Mouse (Mus musculus) neural tube, embryonic 12.5 days (tissue): Measurements from ENCODE around the gene Igsf8. TPM values are rescaled to one million over a fixed set of nuclear protein-coding genes. Genes with fewer than 3 reads are reported as not detected.
A peak's percentile ranks its signal among the peaks of the same experiment; 100 is the strongest.
"Not testable (repeated sequence)": the region's sequence is repeated elsewhere in the genome, so short reads cannot be mapped to it uniquely, and the experiment has no call there.

ENCODE experiments used
- ATAC-seq: fragments of 200-750 bp; cut with Nextera tagmentation; 2 replicates; pipeline ENCODE4 v1.8.0; 2017; ENCODE audit warnings: low read depth, mild to moderate bottlenecking, moderate TSS enrichment, moderate library complexity; ENCODE audit not compliant: low FRiP score
- H3K27ac ChIP-seq: fragments of 300-500 bp; sonication (generic); 2 replicates; pipeline ENCODE4 v1.5.1; 2016
- H3K27me3 ChIP-seq: fragments of 300-500 bp; sonication (generic); replicated peaks from 2 replicates; pipeline ENCODE4 v1.6.1; 2016; ENCODE audit warnings: mild to moderate bottlenecking
- H3K36me3 ChIP-seq: fragments of 300-500 bp; sonication (generic); 2 replicates; pipeline ENCODE4 v1.6.1; 2016; ENCODE audit warnings: mild to moderate bottlenecking
- H3K4me1 ChIP-seq: fragments of 300-500 bp; sonication (generic); 2 replicates; pipeline ENCODE4 v1.6.1; 2016
- H3K4me2 ChIP-seq: fragments of 300-500 bp; sonication (generic); replicated peaks from 2 replicates; pipeline ENCODE4 v1.6.1; 2016; ENCODE audit warnings: mild to moderate bottlenecking
- H3K4me3 ChIP-seq: fragments of 300-500 bp; sonication (generic); 2 replicates; pipeline ENCODE4 v1.5.1; 2016
- H3K9ac ChIP-seq: fragments of 300-500 bp; sonication (generic); 2 replicates; pipeline ENCODE4 v1.6.1; 2016; ENCODE audit warnings: mild to moderate bottlenecking
- H3K9me3 ChIP-seq: fragments of 300-500 bp; sonication (generic); 2 replicates; pipeline ENCODE4 v1.6.1; 2016; ENCODE audit warnings: mild to moderate bottlenecking
- WGBS: fragments of 180-500 bp; shearing (Covaris S2); methylation state at CpG from one replicate; pipeline ENCODE4 v1.1.7; 2016; 5-methylcytosine and 5-hydroxymethylcytosine counted together
- polyA plus RNA-seq: library from polyadenylated mRNA; unstranded; fragments of >200 nt; fragmentation: Nextera tagmentation; extraction: Ambion mirVana; gene quantifications from 2 replicates; pipeline ENCODE4 v1.2.1, GENCODE M21; 2016

Gene Igsf8
- polyA plus RNA-seq, 1 experiment from 2014 or later: 165 TPM

DNA sequence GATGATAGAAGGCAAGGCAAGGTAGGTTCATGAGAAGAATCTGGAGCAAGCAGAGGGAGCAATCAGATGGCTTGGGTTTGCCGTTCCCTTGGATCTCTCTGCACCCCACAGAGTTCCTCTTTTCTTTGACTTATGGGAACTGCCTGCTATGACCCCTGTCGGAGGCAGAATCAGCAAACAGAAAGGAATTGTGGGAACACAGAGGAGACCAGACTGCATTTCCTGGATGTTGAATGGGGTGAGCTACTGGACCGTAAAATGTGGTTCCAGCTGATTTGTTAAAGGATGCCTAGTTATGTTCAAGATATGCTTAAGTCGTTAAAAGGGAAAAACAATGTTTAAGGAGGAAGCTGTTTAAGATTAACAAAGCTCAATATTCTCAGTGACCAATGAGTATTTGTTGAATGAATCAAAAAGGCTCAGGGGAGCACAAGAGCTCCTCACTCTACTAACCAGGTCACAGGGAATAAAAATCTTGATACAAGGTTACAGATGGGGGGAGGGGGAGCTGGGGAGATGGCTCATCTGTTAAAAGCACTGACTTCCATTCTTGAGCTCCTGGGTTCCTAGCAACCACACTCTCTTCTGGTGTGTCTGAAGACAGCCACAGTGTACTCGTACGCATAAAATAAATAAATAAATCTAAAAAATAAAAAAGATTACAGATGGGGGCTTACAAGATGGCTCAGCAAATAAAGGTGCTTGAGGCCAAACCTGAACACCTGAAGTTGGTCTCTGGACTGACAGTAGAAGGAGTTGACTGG lies 20.3 kb upstream of the Igsf8 start:
- H3K36me3 ChIP-seq: no peaks in the 10 kb centered on the region
- no peaks in the 10 kb centered on the region for H3K27me3 ChIP-seq
- H3K4me3 ChIP-seq: no peak overlapping the region
- H3K27ac ChIP-seq: no peak overlapping the region
- H3K4me2 ChIP-seq: no peak overlapping the region
- H3K4me1 ChIP-seq: peaks cover 6% of the 10 kb centered on the region; the same call in 1 of the 2 replicates
- no peaks in the 10 kb centered on the region for H3K9me3 ChIP-seq
- no peak overlapping the region for H3K9ac ChIP-seq
- ATAC-seq: peak; percentile 42
- 24% methylated on average over 6 of the region's 6 CpGs for WGBS

DNA sequence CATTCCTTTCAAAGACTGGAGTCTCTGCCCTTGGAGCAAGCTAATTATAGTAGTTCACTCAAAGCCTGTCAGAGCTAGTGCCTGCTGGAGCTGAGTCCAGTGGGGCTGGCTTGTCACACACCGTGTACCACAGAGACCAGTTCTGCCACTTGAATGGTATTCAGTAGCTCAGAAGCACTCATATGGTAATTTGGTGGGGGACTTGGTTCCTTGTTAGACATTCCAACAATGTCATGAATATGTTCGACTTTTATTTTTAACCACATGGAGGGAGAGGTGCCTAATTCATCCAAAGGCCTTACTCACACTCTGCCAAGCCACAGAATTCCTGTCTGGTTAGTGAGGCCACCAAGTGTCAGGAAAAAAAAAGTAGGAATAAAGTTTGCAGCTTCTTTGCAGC lies 19.0 kb upstream of the Igsf8 start:
- H3K27ac ChIP-seq: no peak overlapping the region

GRCm38 (mm10) chr1:172243547-172244205 lies 17.8 kb upstream of the Igsf8 start:
- 30% methylated on average over 16 of the region's 16 CpGs for WGBS
- no peak for ATAC-seq
- H3K4me2 ChIP-seq: peak overlapping the region; percentile 30

More for the DNA sequence above, 19.0 kb upstream of the Igsf8 start:
- 0 out of 2 replicates have a peak, but pooled peaks have one; percentile 39 for ATAC-seq
- Histone ChIP-seq H3K4me3 (no peak overlapping the region), H3K4me2 (no peak overlapping the region), H3K36me3 (no peaks in the 10 kb centered on the region), H3K9me3 (no peaks in the 10 kb centered on the region), H3K4me1 (peaks cover 6% of the 10 kb centered on the region; the same call in 1 of the 2 replicates), H3K9ac (no peak overlapping the region), H3K27me3 (no peaks in the 10 kb centered on the region)
- 36% methylated on average over 2 of the region's 2 CpGs for WGBS

DNA sequence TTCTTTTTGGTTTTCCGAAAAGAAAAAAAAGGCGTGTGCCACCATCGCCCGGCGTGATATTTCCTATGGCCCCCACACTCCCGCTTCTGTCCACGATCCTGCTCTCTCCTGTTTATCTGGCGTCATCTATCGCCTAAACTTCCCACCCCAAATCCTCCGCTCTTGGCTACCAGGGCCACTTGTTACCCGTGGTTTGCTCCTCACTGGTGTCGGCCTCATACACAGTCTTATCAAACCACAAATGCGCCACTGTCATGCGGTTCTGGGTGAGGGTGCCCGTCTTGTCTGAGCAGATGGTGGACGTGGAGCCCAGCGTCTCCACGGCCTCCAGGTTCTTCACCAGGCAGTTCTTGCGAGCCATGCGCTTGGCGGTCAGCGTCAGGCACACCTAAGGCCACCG lies 16.8 kb upstream of the Igsf8 start:
- not testable (repeated sequence) for H3K9me3 ChIP-seq, H3K9ac ChIP-seq, ATAC-seq, H3K27me3 ChIP-seq, H3K36me3 ChIP-seq, H3K4me3 ChIP-seq, H3K4me1 ChIP-seq, H3K27ac ChIP-seq
- 51% methylated on average over 23 of the region's 23 CpGs for WGBS
- H3K4me2 ChIP-seq: peak overlapping the region; percentile 30; the same call in 1 of the 2 replicates

More at GRCm38 (mm10) chr1:172243547-172244205, 17.8 kb upstream of the Igsf8 start:
- Histone ChIP-seq H3K4me3 (no peak overlapping the region), H3K27ac (no peak overlapping the region), H3K4me1 (peaks cover 6% of the 10 kb centered on the region; the same call in 1 of the 2 replicates), H3K9ac (no peak overlapping the region), H3K9me3 (no peaks in the 10 kb centered on the region), H3K27me3 (no peaks in the 10 kb centered on the region), H3K36me3 (no peaks in the 10 kb centered on the region)

GRCm38 (mm10) chr1:172247216-172247615 lies 14.2 kb upstream of the Igsf8 start:
- H3K4me3 ChIP-seq: no peak overlapping the region
- no peak overlapping the region for H3K9ac ChIP-seq
- no peaks in the 10 kb centered on the region for H3K9me3 ChIP-seq
- no peak overlapping the region for H3K4me2 ChIP-seq
- no peak overlapping the region for H3K27ac ChIP-seq
- H3K36me3 ChIP-seq: no peaks in the 10 kb centered on the region
- WGBS: 73% methylated on average over 4 of the region's 4 CpGs
- H3K4me1 ChIP-seq: no peaks in the 10 kb centered on the region; the same call in 1 of the 2 replicates
- H3K27me3 ChIP-seq: no peaks in the 10 kb centered on the region
- no peak for ATAC-seq

GRCm38 (mm10) chr1:172247679-172248078 lies 13.8 kb upstream of the Igsf8 start:
- 46% methylated on average over 2 of the region's 2 CpGs for WGBS

GRCm38 (mm10) chr1:172258314-172258713 lies 3.1 kb upstream of the Igsf8 start, which contains the start of gene Atp1a4:
TSS of gene Atp1a4 (minus strand) at chr1:172258414.
- Histone ChIP-seq H3K27me3 (no peaks in the 10 kb centered on the region), H3K4me3 (no peak within 1 kb of the TSS), H3K9me3 (no peaks in the 10 kb centered on the region), H3K4me2 (no peak within 1 kb of the TSS), H3K27ac (no peak within 1 kb of the TSS), H3K9ac (no peak within 1 kb of the TSS), H3K4me1 (peaks cover 12% of the 10 kb centered on the region; the same call in 1 of the 2 replicates), H3K36me3 (no peaks in the 10 kb centered on the region)
- no peak for ATAC-seq
- 91% methylated on average over 6 of the region's 6 CpGs for WGBS

More at GRCm38 (mm10) chr1:172247679-172248078, 13.8 kb upstream of the Igsf8 start:
- ATAC-seq: peak; percentile 48; the same call in 1 of the 2 replicates
- Histone ChIP-seq H3K9me3 (no peaks in the 10 kb centered on the region), H3K36me3 (no peaks in the 10 kb centered on the region), H3K27me3 (no peaks in the 10 kb centered on the region), H3K9ac (no peak overlapping the region), H3K4me1 (no peaks in the 10 kb centered on the region; the same call in 1 of the 2 replicates), H3K27ac (no peak overlapping the region), H3K4me2 (no peak overlapping the region), H3K4me3 (no peak overlapping the region)

- WGBS: 71% methylated on average over 3 of the region's 3 CpGs
- 0 out of 2 replicates have a peak, but pooled peaks have one; percentile 33 for ATAC-seq
- no peak overlapping the region for H3K27ac ChIP-seq
- H3K9me3 ChIP-seq: no peaks in the 10 kb centered on the region
- peaks cover 9% of the 10 kb centered on the region for H3K4me1 ChIP-seq
- no peak overlapping the region for H3K4me3 ChIP-seq
- H3K9ac ChIP-seq: no peak overlapping the region
- no peaks in the 10 kb centered on the region for H3K36me3 ChIP-seq
- no peaks in the 10 kb centered on the region for H3K27me3 ChIP-seq
- peak overlapping the region; percentile 5; the same call in 1 of the 2 replicates for H3K4me2 ChIP-seq
Measured at GRCm38 (mm10) chr1:172271208-172271607, 9.8 kb downstream of the Igsf8 start.

GRCm38 (mm10) chr1:172271765-172272164 lies 10.3 kb downstream of the Igsf8 start:
- Histone ChIP-seq H3K4me1 (peaks cover 9% of the 10 kb centered on the region), H3K9ac (no peak overlapping the region), H3K9me3 (no peaks in the 10 kb centered on the region), H3K4me2 (peak overlapping the region; percentile 5; the same call in 1 of the 2 replicates), H3K27me3 (no peaks in the 10 kb centered on the region), H3K36me3 (no peaks in the 10 kb centered on the region), H3K4me3 (no peak overlapping the region), H3K27ac (no peak overlapping the region)
- 42% methylated on average over 10 of the region's 10 CpGs for WGBS
- peak; percentile 78 for ATAC-seq

- Histone ChIP-seq H3K27ac (no peak overlapping the region), H3K4me3 (no peak overlapping the region), H3K9me3 (no peaks in the 10 kb centered on the region), H3K9ac (no peak overlapping the region), H3K36me3 (no peaks in the 10 kb centered on the region), H3K27me3 (no peaks in the 10 kb centered on the region), H3K4me1 (peaks cover 9% of the 10 kb centered on the region), H3K4me2 (no peak overlapping the region)
- 91% methylated on average over 6 of the region's 6 CpGs for WGBS
- ATAC-seq: no peak
Measured at GRCm38 (mm10) chr1:172273386-172273785, 11.9 kb downstream of the Igsf8 start.

DNA sequence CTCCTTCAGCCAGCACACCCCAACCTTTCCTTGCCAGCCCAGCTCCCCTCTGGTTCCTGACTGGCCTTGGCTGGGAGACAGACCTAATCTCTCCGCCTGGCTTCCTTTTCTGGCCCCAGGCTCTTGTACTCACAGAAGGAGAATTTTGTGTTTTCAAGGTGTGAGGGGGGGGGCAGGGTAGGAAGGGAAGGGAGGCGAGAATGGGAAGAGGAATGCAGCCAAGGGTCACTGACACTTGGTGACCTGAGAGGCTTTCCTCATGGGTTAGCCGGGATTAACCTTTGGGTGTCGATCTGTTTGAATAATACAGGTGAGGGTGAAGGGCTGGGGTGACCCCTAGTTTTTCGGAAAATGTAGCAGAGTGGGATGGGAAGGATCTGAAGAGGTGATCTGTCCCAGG lies 12.7 kb downstream of the Igsf8 start:
- H3K27ac ChIP-seq: no peak overlapping the region
- no peak overlapping the region for H3K4me3 ChIP-seq
- H3K4me1 ChIP-seq: peaks cover 9% of the 10 kb centered on the region
- H3K27me3 ChIP-seq: no peaks in the 10 kb centered on the region
- 75% methylated on average over 5 of the region's 5 CpGs for WGBS
- no peak overlapping the region for H3K9ac ChIP-seq
- no peak overlapping the region for H3K4me2 ChIP-seq
- no peak for ATAC-seq
- H3K36me3 ChIP-seq: no peaks in the 10 kb centered on the region
- no peaks in the 10 kb centered on the region for H3K9me3 ChIP-seq

DNA sequence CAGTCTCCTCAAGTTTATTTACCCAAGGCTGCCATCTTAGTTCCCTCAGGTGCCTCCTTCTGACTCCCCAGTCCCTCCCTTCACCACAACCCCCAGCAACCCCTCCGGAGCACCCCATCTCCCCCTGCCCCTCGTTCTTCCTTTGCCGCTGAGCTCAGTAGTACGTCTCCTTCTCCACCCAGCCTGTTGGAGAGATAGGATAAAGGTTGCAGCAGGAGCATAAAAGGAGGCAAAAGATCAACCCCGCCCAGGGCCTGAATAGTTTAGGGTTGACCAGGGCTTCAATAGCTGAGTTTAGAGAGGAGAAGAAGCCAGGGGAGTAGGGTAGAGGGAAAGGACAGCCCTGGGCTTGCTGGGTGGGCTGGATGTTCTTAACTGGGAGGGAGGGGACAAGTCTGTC lies 13.1 kb downstream of the Igsf8 start:
- Histone ChIP-seq H3K36me3 (no peaks in the 10 kb centered on the region), H3K27ac (no peak overlapping the region), H3K9ac (no peak overlapping the region), H3K4me2 (no peak overlapping the region), H3K4me1 (peaks cover 9% of the 10 kb centered on the region), H3K9me3 (no peaks in the 10 kb centered on the region), H3K4me3 (no peak overlapping the region), H3K27me3 (no peaks in the 10 kb centered on the region)
- 74% methylated on average over 5 of the region's 5 CpGs for WGBS
- no peak for ATAC-seq
